Comparison of ENCODE assay signal across 20 mouse cellular contexts in genomic region chr16:42803609-42804008, GRCm38 (mm10).
DNase-seq lines count a peak whose midpoint lies in the region; ATAC-seq and TF ChIP-seq lines count a peak whose summit lies in the region.
"Had no signal": no experiment of that assay in that cellular context is flagged by ENCODE, and none has a peak within 500 bp of the region (broad histone marks: within the 10 kb centered on the region; RNA-seq: fewer than 3 reads in every experiment).

No protein-coding gene starts in this region.

- H3K4me3 ChIP-seq in limb, embryonic 14.5 days (replicated peaks; ENCODE audit: low read length): no peak overlapping the region
- H3K4me3 ChIP-seq in limb, embryonic 10.5 days: no peak overlapping the region
- no peak overlapping the region for H3K4me3 ChIP-seq in myocyte
- H3K4me3 ChIP-seq in heart, embryonic 11.5 days (ENCODE audit: low read depth, low read length): no peak overlapping the region
- H3K4me3 ChIP-seq: forebrain, embryonic 13.5 days; heart, embryonic 13.5 days; hindbrain, embryonic 15.5 days had no signal

- no peak overlapping the region for H3K27ac ChIP-seq in limb, embryonic 14.5 days (replicated peaks; ENCODE audit: low read depth, low read length)
- H3K27ac ChIP-seq in limb, embryonic 10.5 days: no peak overlapping the region
- H3K27ac ChIP-seq in heart, embryonic 11.5 days (ENCODE audit: low read depth, low read length): no peak overlapping the region
- H3K27ac ChIP-seq: forebrain, embryonic 13.5 days; heart, embryonic 13.5 days; hindbrain, embryonic 15.5 days had no signal

- no peaks in the 10 kb centered on the region for H3K79me2 ChIP-seq in myocyte (ENCODE audit: control insufficient read depth, insufficient read depth)

- 0 out of 2 replicates have a peak, but pooled peaks cover 3% of the 10 kb centered on the region for H3K4me1 ChIP-seq in limb, embryonic 14.5 days (ENCODE audit: control insufficient read depth, insufficient read depth, low read length)
- no peaks in the 10 kb centered on the region; the same call in 1 of the 2 replicates for H3K4me1 ChIP-seq in limb, embryonic 10.5 days
- no peaks in the 10 kb centered on the region for H3K4me1 ChIP-seq in heart, embryonic 11.5 days (ENCODE audit: control insufficient read depth, insufficient read depth, low read length)
- H3K4me1 ChIP-seq: forebrain, embryonic 13.5 days; hindbrain, embryonic 15.5 days had no signal

- no peaks in the 10 kb centered on the region for H3K27me3 ChIP-seq in limb, embryonic 14.5 days (ENCODE audit: control insufficient read depth, insufficient read depth, low read length)
- H3K27me3 ChIP-seq in limb, embryonic 10.5 days (ENCODE audit: low read depth, poor library complexity, severe bottlenecking): no peaks in the 10 kb centered on the region
- H3K27me3 ChIP-seq in Patski: no peaks in the 10 kb centered on the region
- no peaks in the 10 kb centered on the region for H3K27me3 ChIP-seq in myocyte (ENCODE audit: control insufficient read depth, insufficient read depth, insufficient read length)
- no peaks in the 10 kb centered on the region for H3K27me3 ChIP-seq in heart, embryonic 11.5 days (ENCODE audit: control insufficient read depth, insufficient read depth, low read length)
- H3K27me3 ChIP-seq: forebrain, embryonic 13.5 days; heart, embryonic 13.5 days; hindbrain, embryonic 15.5 days had no signal

- ATAC-seq in limb, embryonic 14.5 days (ENCODE audit: low FRiP score, low read depth): no peak
- ATAC-seq in Patski: peak; percentile 93
- no peak for ATAC-seq in heart, embryonic 11.5 days (replicated peaks; ENCODE audit: insufficient number of reproducible peaks, low FRiP score, low TSS enrichment)
- ATAC-seq: CD4-positive, CD25-positive, alpha-beta regulatory T cell, adult 4 months; forebrain, embryonic 13.5 days; forebrain, postnatal 0 days had no signal

- DNase-seq in limb, embryonic 14.5 days (ENCODE audit: low spot score): peak; percentile 16
- no peak for DNase-seq in limb, embryonic 10.5 days (ENCODE audit: low spot score)
- DNase-seq in 3T3-L1 (ENCODE audit: low read depth, low spot score) (peak; percentile 91), Patski (ENCODE audit: low read depth, low spot score) (peak; percentile 33)
- no peak for DNase-seq in left cerebral cortex, postnatal 4 days
- DNase-seq: adrenal gland, adult 2 months; adrenal gland, postnatal 25 days; B cell, adult 2 months; cerebellum, adult 2 months; cerebellum, postnatal 10 days; forebrain, postnatal 0 days; gastrocnemius, postnatal 14 days; heart, postnatal 36 days had no signal

- WGBS in limb, embryonic 14.5 days: 74% methylated on average over 1 of the region's 1 CpGs
- WGBS in limb, embryonic 10.5 days: 81% methylated on average over 1 of the region's 1 CpGs
- WGBS in heart, embryonic 11.5 days (ENCODE audit: insufficient replicate concordance): 84% methylated on average over 1 of the region's 1 CpGs

- H3ac ChIP-seq in myocyte (ENCODE audit: control insufficient read depth, insufficient read length): no peak overlapping the region

- H3K36me3 ChIP-seq in limb, embryonic 14.5 days (ENCODE audit: control insufficient read depth, insufficient read depth, low read length): no peaks in the 10 kb centered on the region
- H3K36me3 ChIP-seq in limb, embryonic 10.5 days: no peaks in the 10 kb centered on the region
- H3K36me3 ChIP-seq in myocyte (ENCODE audit: control insufficient read depth, insufficient read depth): no peaks in the 10 kb centered on the region
- H3K36me3 ChIP-seq in heart, embryonic 11.5 days (ENCODE audit: control insufficient read depth, insufficient read depth, low read length): no peaks in the 10 kb centered on the region
- H3K36me3 ChIP-seq: G1E; heart, embryonic 13.5 days; hindbrain, embryonic 15.5 days had no signal

- no peak for TF ChIP-seq CTCF in Patski (IDR thresholded peaks at IDR 0.05)

- in situ Hi-C loops in Patski (cut with MboI; ENCODE audit: low pct_unique_long_range_greater_than_20kb): no loop called here

- no peak overlapping the region for H3K9ac ChIP-seq in limb, embryonic 14.5 days (ENCODE audit: low read depth, low read length, severe bottlenecking)
- no peak overlapping the region for H3K9ac ChIP-seq in heart, embryonic 11.5 days (ENCODE audit: low read depth, low read length)
- H3K9ac ChIP-seq: forebrain, embryonic 13.5 days; forebrain, postnatal 0 days; heart, embryonic 13.5 days; hindbrain, embryonic 15.5 days had no signal

- CTCF ChIA-PET in Patski (lab: Charles Lee): interaction anchor here (1.3 kb wide), 1 partner anchor 9 kb away, joined by 3 read pairs; no protein-coding TSS in a partner anchor

- intact Hi-C loops in left cerebral cortex, postnatal 4 days (cut with DNase I): no loop called here

- TF ChIP-seq POLR2A in limb, embryonic 14.5 days (IDR thresholded peaks at IDR 0.05; ENCODE audit: borderline replicate concordance, extremely low read depth, insufficient read depth, insufficient read length): no peak
- TF ChIP-seq POLR2A in myocyte (IDR thresholded peaks at IDR 0.05; ENCODE audit: insufficient read length, low read depth): no peak

- H3K4me2 ChIP-seq in limb, embryonic 14.5 days (replicated peaks; ENCODE audit: low read depth, low read length, severe bottlenecking): no peak overlapping the region
- peak overlapping the region; percentile 14 for H3K4me2 ChIP-seq in myocyte (ENCODE audit: low read depth)
- no peak overlapping the region for H3K4me2 ChIP-seq in heart, embryonic 11.5 days
- H3K4me2 ChIP-seq: forebrain, embryonic 13.5 days; heart, embryonic 13.5 days; hindbrain, embryonic 15.5 days had no signal

- POLR2A ChIA-PET in Patski (lab: Charles Lee): no interaction called here

- no peaks in the 10 kb centered on the region; the same call in 1 of the 2 replicates for H3K9me3 ChIP-seq in limb, embryonic 14.5 days (ENCODE audit: control insufficient read depth, low read length)
- no peaks in the 10 kb centered on the region; the same call in 1 of the 2 replicates for H3K9me3 ChIP-seq in limb, embryonic 10.5 days (replicated peaks)
- no peaks in the 10 kb centered on the region; the same call in 1 of the 2 replicates for H3K9me3 ChIP-seq in heart, embryonic 11.5 days (replicated peaks; ENCODE audit: control insufficient read depth, low read length)
- H3K9me3 ChIP-seq: G1E; hindbrain, embryonic 15.5 days had no signal

TF ChIP-seq in myocyte, 11 proteins besides CTCF, POLR2A, EP300 and RAD21:
- TF ChIP-seq POLR2AphosphoS2 (IDR thresholded peaks at IDR 0.05; ENCODE audit: insufficient read length, low read depth) (no peak), USF1 (IDR thresholded peaks at IDR 0.05; ENCODE audit: low read depth) (no peak), REST (IDR thresholded peaks at IDR 0.05; ENCODE audit: insufficient read depth, insufficient read length) (no peak), MYOG (IDR thresholded peaks at IDR 0.05; ENCODE audit: control insufficient read depth in 1 of 3, insufficient read depth in 1 of 3, insufficient read length in 2 of 3, low read depth in 2 of 3) (no peak), MAX (IDR thresholded peaks at IDR 0.05; ENCODE audit: low read depth) (no peak), CEBPB (IDR thresholded peaks at IDR 0.05; ENCODE audit: insufficient read depth, poor library complexity, severe bottlenecking) (no peak)

Comparison
In these comparisons a context has a peak if more than half of its experiments do, and no peak if none do; other contexts are left out.
1. DNase-seq: peak in limb, embryonic 14.5 days (single experiment), 3T3-L1 (single experiment) and Patski (single experiment); none in limb, embryonic 10.5 days (single experiment) and left cerebral cortex, postnatal 4 days (single experiment).